Mouse (Mus musculus) common myeloid progenitor, adult 5-6 weeks (primary cell): ENCODE measurements around the gene Stx7. TPM values are rescaled to one million over a fixed set of nuclear protein-coding genes. Genes with fewer than 3 reads are reported as not detected.

Experiments
- ATAC-seq: replicated peaks from 2 replicates; pipeline ENCODE4 v1.8.0; 2016; ENCODE audit warnings: low read depth, mild to moderate bottlenecking, moderate TSS enrichment, inconsistent platforms; ENCODE audit not compliant: poor library complexity, severe bottlenecking
- total RNA-seq: library from RNA; stranded (forward); fragments of 200-1000, 187-1606 nt; gene quantifications from 2 replicates; pipeline ENCODE4 v1.2.3, GENCODE M21; 2017

The Stx7 gene
- total RNA-seq, 1 experiment from 2014 or later: 38.6 TPM

GRCm38 (mm10) chr10:24235426-24236283, 86.6 kb downstream of the Stx7 start:
- ATAC-seq: no peak

Other genes starting within 250 kb of the Stx7 start
- not detected in 2 replicates for gene Taar1, start 228.9 kb upstream of the Stx7 start, total RNA-seq
- gene Taar2, start 210.7 kb upstream of the Stx7 start, total RNA-seq: not detected in 2 replicates
- not detected in 2 replicates for gene Taar3, start 199.7 kb upstream of the Stx7 start, total RNA-seq
- gene Taar4, start 188.8 kb upstream of the Stx7 start, total RNA-seq: not detected in 2 replicates
- not detected in 2 replicates for gene Taar5, start 178.6 kb upstream of the Stx7 start, total RNA-seq
- gene Taar6, start 163.7 kb upstream of the Stx7 start, total RNA-seq: not detected in 2 replicates
- not detected in 2 replicates for gene Taar7a, start 155.8 kb upstream of the Stx7 start, total RNA-seq
- not detected in 2 replicates for gene Taar7b, start 149.4 kb upstream of the Stx7 start, total RNA-seq
- gene Taar7d, start 122.1 kb upstream of the Stx7 start, total RNA-seq: not detected in 2 replicates
- not detected in 2 replicates for gene Taar7e, start 111.7 kb upstream of the Stx7 start, total RNA-seq
- not detected in 2 replicates for gene Taar7f, start 99.8 kb upstream of the Stx7 start, total RNA-seq
- not detected in 2 replicates for gene Taar8a, start 72.8 kb upstream of the Stx7 start, total RNA-seq
- gene Taar8b, start 57.0 kb upstream of the Stx7 start, total RNA-seq: not detected in 2 replicates
- not detected in 2 replicates for gene Taar8c, start 47.4 kb upstream of the Stx7 start, total RNA-seq
- gene Taar9, start 39.8 kb upstream of the Stx7 start, total RNA-seq: not detected in 2 replicates
- not detected in 2 replicates for gene Moxd1, start 74.2 kb downstream of the Stx7 start, total RNA-seq